Mouse (Mus musculus) cerebellum, postnatal 4 days (tissue): ENCODE measurements around the gene Tfeb.

ENCODE experiments used
- DNase-seq, 2 experiments: peaks; one replicate each; pipeline ENCODE4 v3.0.0; 2022; ENCODE audit warnings: low spot score in 2 of 2, mixed read lengths in 1 of 2

Gene Tfeb

DNA sequence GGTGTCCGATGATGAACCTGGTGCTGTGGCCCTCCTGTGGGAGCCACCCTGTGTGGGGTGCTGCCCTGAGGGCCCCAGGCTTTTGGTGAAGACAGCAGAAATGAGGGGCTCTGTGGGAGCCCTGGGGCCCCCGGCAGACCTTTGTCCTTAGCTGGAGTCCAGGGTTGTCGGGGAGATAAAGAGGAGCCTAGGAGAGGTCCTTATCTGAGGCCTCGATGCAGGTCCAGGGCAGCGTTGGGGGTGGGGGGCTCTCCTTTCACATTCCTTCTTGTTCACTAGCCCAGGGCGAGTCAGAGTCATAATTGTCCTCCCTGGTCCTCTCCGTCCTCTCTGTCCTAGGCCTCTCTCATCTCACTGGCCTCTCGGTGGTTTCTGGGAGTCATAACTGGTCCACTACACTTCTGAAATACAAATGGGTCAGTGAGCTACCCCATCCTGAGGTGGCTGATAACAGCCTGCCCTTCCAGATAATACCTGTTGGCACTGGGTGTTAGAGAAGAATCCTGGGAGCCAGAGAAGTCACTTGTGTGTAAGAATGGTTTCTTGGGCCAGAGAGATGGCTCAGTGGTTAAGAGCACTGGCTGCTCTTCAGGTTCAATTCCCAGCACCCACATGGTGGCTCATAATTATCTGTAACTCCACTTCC lies 16.4 kb downstream of the Tfeb start:
- DNase-seq, result no peak

DNA sequence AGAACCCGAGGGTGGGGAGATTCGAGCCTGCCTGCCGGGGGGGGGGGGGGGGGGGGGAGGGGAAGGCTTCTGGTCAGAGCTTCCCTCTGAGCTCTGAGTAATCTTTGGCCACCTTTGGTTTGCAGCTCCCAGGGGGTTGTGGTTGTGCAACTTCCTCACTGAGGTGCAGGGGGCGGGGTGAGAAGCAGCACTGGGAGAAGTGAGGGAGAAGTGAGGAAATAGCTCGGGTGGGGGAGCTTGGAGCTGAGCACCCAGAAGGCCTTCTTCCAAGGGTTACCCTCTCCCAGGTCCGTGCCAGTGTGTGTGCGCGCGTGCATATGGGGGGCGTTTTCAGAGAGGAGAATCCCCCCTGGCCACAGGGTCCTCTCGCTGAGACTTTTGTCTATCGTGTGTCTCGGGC lies 17.4 kb downstream of the Tfeb start:
- no peak for DNase-seq

DNA sequence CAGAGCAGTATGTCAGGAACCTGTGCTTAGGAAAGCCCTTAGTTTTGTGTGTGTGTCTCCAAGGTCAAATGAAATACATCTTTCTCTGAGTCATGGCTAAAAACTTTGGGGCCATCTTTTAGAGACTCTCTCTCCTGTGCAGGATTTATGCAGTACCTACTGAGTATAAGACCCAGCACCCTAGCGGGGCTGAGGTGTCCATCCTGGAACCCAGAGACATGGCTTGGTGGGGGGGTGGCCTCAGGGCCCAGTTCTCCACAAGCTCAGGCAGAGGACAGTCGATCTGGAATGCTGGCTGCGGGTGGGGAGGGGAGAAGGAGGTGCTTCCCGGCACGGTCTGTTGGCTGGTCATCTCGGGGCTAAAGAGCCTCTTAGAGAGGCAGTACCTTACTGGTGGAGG lies 19.5 kb downstream of the Tfeb start:
- no peak for DNase-seq

DNA sequence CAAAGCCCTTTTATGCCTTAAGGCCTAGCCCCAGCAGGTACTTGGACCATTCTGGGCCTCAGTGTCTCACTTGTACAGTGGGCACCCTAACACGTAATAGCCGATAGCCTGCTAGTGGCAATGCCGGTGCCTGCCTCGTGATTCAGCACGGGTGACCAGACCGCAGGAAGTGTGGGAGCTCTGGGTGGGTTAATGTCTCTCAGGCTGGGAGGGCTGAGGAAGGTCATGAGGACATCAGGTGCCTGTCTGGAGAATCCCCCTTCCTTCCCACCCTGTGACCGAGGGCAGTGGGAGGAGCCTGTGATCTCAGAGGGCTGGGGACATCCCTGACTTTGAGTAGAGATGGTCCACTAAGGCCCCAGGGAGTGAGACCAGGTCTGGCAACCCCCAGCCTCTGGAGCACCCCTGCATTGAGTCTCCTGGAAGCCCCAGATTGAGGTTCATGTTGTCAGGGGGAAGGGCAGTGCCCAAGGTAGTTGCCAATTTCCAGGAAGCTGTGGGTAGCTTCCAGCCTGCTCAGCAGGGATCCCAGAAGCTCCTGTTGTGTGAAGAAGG lies 20.3 kb downstream of the Tfeb start:
- no peak for DNase-seq

DNA sequence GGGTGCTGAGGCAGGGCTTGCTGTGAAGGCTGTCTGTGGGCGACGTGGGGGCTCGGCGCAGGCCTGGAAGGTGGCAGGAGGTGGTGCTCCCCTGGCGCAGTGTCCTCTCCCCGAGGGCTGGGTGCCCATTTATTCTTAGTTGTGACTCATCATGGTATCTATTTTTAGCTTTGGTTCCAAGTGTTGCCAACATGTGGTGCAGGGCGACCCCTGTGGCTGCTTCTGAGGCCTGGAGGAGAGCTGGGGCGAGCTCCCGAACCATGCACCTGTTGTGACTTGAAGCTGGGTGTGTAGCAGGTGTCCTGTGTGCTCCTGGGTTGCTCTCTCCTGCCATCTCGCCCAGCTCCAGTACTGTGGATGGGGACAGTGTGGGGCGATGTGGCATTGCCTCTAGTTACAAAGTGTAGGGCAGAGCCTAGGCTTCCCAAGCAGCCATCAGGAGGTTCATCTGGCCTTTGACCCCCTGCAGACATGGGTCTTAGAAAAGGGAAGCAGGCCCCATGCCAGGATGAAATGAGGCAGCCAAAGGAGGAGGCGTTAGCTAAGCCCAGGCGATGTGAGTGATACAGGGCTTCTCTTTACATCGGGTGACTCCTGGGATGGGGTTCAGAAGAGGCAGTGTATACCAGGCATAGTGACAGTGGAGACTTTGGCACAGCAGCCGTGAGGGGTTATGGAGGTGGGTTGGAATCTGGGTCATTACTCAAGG lies 23.0 kb downstream of the Tfeb start:
- no peak for DNase-seq

DNA sequence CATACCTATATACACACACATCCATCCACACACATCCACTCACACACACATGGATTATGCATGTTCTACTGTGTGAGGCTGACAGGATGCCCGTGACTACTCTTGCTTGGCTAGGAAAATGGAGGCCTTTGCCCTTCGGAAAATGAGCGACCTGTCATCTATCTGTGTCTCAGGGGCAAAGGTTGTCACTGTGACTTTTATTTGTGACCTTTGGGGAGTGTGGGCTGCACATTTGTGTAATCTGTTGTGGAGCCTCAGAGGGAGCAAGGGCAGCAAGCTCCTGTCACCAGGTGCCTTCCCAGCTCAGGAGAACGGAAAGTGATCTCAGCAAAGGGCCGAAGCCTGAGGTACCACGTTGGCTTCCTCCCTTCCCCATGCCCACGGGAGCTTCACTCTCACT lies 25.2 kb downstream of the Tfeb start:
- DNase-seq, result no peak

DNA sequence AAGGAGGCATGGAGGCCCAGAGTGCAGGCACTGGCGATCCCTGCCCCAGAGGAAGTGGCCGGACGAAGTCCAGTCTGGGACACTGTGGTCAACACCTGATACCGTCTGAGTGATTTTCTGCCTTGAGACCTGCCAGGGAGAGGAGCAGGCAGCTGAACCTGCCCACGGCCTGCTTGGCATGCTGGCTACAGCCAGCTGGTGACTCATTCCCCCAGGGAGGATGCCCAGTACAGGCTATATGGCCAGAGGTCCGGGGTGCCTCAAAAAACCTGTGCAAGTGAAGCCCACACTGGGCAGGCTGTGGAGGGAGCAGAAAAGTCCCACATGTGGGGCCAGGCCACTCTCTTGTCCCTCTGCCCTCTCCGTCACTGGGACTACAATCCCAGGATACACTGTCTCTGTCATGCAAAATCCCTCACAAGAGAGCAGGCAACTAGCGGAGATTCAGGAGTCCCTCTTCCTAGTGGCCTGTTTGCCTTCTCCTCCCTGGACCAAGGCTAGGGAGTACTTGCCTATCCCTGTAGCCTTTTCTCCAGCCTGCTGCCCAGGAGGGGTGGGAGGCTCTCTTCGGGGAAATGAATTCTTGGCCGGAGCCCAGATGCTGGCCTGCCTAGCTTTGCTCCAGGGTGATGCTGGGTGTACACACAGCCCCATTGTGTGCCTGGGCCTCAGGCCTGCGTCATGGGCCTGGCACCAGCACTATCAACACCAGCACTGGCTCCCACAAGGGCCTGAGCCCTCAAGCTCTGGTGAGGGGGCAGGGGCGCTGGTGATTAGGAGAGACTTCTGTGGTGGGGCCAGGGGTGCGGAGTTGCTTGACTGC lies 25.9 kb downstream of the Tfeb start:
- peak; percentile 50 to 62 for DNase-seq

DNA sequence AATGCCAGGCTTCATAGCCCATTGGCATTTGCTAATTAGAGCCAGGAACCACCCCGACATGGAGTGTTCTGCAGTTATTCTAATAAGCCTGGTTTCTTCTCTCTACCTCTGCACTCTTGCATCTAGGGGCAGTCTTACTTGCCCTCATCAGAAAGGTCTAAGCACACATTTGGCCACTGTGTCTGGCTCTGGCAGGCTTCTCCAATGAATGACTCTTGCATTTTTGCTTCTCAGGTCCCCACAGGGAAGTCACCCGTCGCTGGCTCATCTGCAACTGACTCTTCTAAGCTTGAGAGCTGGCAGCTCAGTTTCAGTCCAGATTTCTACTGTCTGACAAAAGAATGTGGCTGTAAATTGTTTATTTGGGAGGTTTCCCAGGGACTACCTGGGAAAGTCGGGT lies 29.2 kb downstream of the Tfeb start:
- no peak for DNase-seq

DNA sequence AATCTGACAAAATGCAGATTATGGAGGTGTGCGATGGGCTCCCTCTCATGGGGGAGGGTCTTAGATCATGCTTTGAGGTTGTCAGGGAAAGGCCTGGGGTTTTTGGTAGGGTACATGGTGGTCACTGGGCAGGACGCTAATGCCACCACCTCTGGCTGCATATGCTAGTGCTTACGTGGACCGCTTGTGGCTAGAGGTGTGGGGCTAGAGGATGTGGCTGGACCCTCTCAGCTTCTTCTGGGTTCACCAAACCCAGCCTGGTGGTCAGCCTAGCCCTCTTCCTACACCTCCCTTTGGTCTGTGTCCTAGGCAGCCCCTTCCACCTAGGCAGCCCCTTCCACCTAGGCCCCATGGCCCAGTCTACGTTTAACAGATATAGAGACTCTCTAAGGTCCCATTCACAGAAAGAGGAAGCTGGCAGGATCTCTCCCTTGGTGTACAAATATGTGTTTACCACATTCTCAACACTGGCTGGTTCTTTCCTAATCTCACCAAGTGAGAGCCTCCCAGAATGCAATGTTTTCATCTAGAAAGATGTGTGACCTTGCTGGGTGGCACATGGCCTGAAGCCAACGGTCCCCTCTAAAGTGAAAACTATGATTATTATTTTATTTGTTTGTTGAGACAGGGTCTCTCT lies 29.7 kb downstream of the Tfeb start:
- no peak for DNase-seq

DNA sequence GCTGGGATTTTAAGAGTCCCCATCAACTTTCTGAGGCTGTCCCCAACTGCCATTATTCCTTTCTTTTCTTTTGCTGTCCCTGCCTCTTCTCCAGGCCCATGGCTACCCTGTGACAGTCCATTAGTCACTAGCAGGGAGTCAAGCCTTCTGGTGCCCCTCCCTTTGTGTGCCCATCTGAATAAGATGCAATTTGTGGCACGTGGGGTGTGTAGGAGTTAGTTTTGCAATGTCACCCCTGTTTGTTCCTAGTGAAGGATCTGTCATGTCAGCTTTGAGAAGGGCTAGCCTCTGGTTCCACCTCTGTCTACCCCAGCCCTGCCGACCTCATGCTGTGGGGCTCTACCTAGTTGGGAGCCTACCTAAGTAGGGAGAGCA lies 30.2 kb downstream of the Tfeb start:
- DNase-seq, result no peak

DNA sequence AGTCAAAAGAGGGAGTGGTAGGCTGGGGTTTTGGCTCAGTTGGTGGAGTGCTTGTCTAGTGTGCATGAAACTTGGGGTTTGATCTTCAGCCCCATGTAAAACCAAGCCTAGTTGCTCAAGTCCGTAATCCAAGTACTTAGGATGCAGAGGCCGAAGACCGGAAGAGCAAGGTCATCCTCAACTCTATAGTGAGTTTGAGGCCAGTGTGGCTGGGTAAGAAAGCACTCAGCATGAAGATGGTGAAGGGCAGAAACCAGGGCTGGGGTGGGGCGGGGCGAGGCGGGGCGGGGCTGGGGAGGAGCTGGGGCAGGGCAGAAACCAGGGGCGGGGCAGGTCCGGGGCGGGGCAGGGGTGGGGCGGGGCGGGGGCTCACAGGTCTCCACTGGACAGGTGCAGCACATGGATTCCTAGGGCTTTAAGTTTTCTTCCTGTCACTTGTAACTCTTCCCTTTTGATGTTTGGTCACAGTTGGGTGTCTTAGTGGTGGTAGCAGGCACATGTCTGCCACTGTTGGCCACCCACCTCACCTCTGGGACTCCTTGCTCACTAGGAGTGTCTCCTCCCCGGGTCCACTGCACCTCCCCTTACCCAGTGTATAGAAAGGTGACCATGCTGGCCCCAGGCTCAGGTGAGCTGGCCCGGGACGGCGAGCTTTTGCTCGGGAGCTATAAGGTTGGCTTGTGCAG lies 30.8 kb downstream of the Tfeb start:
- DNase-seq, result no peak

DNA sequence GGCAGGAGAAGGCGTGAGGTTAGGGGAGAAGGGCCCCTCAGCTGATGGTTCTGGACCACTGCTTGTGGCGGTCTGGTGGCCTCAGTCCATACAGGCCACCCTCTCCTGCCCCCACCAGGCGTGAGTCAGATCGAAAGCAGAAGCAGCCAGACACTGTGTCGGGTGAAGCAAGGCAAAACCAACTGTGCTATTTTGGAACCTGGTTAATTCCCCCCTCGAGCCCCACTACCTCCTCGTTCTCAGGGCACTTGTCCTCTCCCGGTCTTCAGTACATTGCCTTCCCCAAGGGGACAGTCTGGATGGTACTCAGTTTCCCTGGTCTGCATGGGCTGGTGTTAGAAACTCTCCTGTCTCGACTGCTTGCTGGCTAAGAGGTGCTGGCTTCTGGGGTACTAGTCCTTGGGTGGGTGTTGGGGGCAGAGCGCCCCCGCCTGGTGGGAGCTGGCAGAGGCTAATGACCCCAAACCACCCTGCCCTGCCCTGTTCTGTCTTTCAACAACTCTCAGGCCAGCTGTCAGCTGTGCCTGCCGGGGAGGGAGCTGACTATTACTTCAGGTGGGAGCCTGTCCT lies 32.0 kb downstream of the Tfeb start:
- no peak for DNase-seq

DNA sequence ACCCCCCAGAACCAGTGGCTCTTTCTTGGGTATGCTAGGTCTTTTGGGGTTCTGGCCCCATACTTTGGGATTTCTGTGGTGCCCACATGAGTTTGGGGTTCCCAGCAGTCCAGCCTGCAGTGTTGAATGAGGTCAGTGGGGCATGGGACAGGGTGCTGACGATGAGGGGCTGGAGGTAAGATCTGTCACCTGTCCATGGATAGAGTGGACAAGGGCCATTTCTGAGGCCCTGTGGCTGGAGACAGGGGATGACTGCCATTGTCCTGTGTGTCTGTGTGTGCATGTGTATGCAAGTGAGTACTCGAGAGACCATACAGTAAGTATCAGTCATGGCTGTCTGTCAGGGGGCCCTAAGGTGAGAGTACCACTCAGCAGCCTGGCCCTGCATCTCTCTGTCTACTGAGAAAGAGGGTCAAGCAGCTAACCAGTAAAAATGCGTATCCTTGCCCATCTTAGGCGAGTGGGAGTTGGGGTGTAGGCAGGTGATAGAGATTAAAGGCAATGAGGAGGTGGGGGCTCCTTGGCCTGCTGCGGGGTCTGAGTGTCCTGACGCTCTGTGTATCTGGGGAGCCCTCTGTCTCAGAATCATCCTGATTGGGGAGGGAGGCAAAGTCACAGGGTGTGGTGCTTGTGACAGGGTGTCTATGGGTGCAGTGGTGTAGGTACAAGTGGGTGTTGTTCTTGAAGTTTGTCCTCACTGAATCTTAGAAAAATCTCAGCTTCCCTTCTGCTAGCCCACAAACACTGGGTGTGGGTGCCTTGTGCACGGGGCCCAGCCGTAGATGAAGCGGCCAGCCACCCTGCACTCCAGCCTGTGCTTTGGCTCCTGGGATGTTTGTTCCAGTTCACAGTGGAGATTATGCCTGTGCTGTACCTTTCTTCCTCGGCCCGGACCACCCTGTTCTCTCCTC lies 32.8 kb downstream of the Tfeb start:
- DNase-seq, result no peak

DNA sequence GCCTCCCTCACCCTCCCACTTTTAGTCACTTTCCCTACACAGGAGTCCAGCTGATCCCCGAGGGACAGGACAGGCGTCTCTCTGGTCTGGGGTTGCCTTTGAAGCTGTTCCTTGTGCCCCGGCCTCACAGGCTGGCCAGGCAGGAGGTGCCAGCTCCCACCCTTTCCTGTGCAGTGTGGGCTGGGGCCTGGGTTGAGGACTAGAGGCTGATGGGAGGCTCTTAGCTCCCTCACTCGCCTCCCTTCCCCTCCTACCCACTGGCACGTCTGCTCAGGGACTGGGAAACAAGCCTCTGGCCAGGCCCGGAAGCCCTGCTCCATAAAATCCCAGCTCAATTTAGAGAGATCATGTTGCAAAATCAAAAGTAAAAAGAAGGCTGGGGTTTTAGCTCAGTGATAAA lies 36.8 kb downstream of the Tfeb start:
- DNase-seq, result no peak

DNA sequence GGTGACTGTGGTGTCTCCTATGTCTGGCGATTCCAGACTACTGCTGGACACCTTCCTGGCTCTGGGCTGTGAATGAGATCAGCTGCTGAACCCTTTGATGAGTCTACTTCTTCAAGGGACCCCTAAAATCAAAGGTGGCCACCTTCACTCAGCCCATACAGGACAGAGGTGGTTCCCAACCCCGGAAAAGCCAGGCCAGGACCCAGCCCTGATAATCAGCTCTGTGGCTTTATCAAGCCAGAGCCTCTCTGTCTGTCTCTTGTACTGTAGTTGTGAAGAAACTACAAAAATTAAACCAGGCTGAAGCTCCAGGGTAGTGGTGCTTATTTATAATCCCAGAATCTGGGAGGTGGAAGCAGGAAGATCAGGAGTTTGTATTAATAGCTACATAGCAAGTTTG lies 40.3 kb downstream of the Tfeb start:
- no peak for DNase-seq

DNA sequence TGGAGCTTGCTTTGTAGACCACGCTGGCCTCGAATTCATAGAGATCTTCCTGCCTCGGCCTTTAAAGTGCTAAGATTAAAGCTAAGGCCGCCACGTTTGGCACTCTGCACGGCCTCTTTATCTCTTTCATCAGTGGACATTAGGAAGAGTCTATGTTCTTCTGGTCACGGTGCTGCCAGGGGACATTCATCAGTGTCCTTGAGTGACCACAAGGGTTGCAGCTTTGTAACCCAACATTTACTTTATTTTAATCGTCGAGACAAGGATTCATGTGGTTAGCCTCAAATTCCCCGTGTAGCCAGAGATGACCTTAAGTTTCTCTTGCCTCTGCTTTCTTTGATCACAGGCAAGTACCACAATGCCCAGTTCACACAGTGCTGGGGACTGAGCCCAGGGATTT lies 43.6 kb downstream of the Tfeb start:
- no peak for DNase-seq

DNA sequence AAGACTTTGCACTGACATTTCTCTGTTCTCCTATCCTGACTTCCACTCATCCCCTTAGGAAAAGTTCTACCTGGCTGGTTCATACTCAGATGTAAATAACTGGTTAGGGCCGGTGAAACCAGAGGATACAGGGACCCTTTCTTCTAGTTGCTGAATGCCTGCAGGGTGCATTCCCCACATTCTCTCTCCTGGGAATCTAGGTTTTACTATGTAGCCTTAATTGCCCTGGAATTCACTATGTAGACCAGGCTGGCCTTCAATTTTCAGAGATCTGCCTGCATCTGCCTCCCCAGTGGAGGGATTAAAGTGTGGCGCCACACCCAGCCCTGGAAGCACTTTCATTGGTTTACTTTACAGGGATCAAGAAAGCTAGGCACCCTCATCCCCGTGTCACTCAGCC lies 45.7 kb downstream of the Tfeb start:
- DNase-seq, result no peak

DNA sequence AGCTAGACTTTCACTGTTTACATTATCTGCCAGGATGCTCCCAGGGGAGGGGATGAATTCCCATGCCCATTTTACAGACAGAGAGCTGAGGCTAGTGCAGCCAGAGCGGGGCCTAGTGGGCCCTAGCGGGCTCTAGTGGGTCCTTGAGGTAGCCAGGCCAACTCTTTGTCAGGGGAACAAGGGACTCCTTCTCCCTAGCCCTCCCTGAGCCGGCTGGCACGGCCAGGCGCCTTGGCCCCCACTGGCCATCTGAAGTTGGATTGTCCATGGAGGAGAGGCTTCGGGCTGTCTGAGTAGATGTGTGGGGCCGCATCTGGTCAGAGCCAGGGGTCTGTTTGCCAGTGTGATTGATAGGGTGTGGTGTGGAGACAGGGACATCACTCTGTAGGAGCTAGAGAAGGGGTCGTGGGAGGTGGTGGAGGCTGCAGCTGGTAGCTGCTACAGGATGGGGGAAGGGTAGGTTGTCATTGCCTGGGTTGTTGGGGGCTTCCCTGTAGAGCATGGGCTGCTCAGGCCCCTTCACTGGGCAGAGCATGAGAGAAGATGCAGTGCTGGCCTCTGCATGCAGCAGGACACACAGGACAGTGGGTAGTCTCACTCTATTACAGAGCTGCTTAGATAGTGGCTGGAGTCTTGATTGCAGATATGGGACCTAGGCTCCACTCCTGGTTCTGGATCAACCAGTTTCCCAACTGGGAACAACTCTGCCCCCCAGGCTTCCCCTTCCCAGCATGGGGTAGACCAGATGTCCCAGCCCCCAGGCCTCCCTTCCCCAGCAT lies 46.8 kb downstream of the Tfeb start:
- DNase-seq, result no peak

DNA sequence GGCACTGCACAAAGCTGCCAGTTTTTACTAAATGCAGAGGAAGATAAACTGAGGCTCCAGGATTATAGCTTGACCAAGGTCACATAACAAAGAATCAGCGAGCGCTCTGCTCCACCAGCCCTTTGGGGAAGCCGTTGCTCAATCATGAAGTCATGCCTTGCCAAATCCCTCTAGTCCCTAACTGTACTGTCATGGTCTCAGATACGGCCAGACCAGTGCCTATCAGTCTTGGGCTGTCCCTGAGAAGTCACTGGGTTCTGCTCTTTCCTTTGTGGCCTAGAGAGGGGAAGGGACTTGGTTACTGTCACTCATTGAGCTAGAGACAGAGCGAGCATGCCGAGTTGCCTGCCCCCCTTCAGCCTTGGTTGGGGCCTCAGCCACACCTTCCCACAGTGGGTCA lies 47.6 kb downstream of the Tfeb start:
- no peak for DNase-seq
